Mouse (Mus musculus) splenic B cell, adult 2 months (primary cell): ENCODE measurements around the gene Tbx1.
A peak's percentile ranks its signal among the peaks of the same experiment; 100 is the strongest.

ENCODE experiments used
- DNase-seq: peaks from one replicate; pipeline ENCODE4 v3.0.0-alpha.2; 2011; ENCODE audit warnings: low read depth, low spot score
- H3K27me3 ChIP-seq: 2 replicates; pipeline ENCODE4 v1.6.1; 2012; ENCODE audit warnings: mild to moderate bottlenecking, low read length, moderate library complexity, mixed read lengths; ENCODE audit not compliant: control insufficient read depth, poor library complexity, insufficient read depth, severe bottlenecking
- H3K36me3 ChIP-seq: 2 replicates; pipeline ENCODE4 v1.6.1; 2012; ENCODE audit warnings: mild to moderate bottlenecking, low read length, moderate library complexity, mixed read lengths; ENCODE audit not compliant: control insufficient read depth, poor library complexity, insufficient read depth, severe bottlenecking

The Tbx1 gene

DNA sequence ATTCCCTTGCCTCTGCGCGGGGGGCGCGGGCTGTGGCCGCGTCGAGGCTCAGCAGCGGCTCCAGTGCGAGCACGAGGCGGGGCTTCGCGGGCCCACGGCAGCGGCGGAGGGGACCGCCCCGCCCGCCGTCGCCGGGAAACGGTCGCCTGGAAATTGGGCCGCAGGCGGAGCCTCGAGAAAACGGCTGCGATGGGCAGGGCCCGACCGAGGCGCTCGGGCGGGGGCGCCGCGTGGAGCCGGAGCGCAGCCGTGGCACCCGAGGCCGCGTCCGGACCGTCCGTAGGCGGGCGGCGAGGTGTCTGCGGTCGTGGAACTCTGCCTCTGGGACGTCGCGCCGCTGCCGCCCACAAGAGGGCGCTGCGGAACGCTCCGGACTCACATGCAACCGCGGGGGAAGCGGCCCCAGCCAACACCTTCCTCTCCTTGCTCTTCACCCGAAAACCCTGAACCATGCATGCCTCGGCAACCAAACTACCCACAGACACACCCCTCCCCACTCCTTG lies 36.0 kb upstream of the Tbx1 start, which contains the start of gene Gm49601:
Gene Gm49601 (minus strand): TSS at position 52 of the 503 bp plus-strand sequence.
- Histone ChIP-seq H3K36me3 (no peaks in the 10 kb centered on the region), H3K27me3 (no peaks in the 10 kb centered on the region; the same call in 1 of the 2 replicates)
- peak; percentile 88 for DNase-seq

DNA sequence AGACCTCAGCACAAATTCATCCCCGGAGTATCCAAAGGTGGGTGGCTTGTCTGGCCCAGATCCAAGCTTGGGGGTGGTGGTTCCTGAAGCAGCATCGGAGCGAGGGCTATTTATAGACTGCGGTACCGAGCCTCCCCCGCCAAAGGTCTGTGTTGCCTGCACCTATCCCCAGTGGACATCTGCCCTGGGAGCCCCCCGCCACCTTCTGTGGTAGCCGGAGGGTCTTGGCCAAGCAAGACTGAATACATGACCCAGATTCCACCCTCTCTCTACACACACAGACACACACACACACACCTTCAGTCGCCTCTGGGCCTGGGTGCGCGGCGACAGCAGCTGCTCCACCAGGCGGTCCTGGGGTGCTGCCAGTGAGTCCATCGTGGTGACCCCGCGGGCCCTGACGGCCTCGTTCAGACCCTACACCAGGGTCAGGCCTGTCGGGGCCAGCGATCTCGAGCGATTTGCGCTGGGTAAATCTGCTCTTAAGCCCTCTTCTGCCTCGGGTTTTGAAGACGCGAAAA lies 35.4 kb upstream of the Tbx1 start:
- no peak for DNase-seq
- Histone ChIP-seq H3K27me3 (no peaks in the 10 kb centered on the region; the same call in 1 of the 2 replicates), H3K36me3 (no peaks in the 10 kb centered on the region)

DNA sequence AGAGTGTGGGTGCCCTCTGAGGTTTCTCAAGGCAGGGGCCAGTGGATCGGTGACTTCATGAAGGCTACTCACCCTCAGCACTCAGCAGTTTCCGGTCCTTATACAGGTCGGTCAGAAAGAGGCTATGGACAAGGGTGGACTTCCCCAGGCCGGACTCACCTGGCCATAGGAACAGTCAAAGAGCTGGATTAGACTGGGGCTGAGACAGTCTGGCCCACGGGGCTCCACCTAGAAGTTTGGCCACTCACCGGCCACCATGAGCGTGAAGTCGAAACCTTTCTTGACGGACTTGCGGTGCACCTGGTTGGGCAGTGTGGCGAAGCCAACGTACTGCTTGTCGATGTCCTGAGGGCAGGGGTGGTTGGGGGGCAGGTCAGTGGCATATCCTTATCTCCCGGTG lies 34.6 kb upstream of the Tbx1 start:
- no peaks in the 10 kb centered on the region for H3K36me3 ChIP-seq
- no peaks in the 10 kb centered on the region; the same call in 1 of the 2 replicates for H3K27me3 ChIP-seq
- DNase-seq: no peak

DNA sequence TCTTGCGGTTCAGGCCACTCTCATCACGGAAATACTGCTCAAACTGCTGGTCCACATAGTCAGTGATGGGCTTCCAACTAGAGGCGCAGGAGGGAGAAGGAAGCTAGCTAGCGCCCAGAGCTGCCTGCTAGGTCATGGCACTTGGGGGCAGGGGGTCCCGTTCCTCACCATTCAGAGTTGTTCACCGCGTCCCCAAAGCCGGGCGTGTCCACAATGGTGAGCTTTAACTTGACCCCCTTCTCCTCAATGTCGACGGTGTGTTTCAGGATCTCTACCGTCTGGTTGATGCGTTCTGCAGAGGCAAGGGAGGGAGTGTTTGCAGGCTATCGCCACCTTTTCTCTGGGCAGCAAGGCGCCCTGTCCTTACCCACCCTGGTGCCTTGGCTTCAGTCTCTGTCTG lies 34.2 kb upstream of the Tbx1 start:
- Histone ChIP-seq H3K36me3 (no peaks in the 10 kb centered on the region), H3K27me3 (no peaks in the 10 kb centered on the region; the same call in 1 of the 2 replicates)
- DNase-seq: no peak

DNA sequence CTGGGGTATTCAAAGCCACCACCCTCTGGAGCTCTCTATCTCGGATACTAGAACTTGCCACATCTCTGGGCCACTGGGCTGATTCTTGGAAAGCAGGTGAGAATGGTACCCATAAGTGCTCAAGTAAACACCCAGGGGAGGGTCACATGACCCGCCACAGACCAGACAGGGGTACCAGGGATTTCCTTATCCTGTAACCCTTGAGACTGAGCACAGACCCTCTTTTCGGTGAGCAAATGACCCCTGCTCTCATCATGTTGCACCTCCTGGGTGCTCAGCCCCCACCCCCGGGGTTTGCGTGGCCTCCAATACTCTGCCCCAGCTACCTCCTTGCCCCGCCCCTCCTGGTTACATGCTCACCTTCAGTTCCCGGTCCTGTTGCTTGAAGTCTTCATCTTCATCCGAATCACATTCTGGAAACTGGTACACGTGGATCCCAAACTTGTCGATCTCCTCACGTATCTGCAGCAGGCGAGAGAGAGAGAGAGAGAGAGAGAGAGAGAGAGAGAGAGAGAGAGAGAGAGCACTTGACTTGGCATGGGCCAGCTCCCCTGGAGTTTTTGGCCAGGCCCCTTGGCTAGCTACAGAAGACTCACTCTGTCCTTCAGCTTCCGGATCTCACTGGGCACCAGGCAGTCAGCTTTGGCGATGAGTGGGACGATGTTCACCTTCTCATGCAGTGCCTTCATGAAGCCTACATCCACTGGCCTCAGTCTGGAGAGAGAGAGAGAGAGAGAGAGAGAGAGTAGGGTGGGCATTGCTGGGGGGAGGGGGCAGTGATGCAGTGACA lies 33.5 kb upstream of the Tbx1 start:
- Histone ChIP-seq H3K27me3 (no peaks in the 10 kb centered on the region; the same call in 1 of the 2 replicates), H3K36me3 (no peaks in the 10 kb centered on the region)
- DNase-seq: no peak

DNA sequence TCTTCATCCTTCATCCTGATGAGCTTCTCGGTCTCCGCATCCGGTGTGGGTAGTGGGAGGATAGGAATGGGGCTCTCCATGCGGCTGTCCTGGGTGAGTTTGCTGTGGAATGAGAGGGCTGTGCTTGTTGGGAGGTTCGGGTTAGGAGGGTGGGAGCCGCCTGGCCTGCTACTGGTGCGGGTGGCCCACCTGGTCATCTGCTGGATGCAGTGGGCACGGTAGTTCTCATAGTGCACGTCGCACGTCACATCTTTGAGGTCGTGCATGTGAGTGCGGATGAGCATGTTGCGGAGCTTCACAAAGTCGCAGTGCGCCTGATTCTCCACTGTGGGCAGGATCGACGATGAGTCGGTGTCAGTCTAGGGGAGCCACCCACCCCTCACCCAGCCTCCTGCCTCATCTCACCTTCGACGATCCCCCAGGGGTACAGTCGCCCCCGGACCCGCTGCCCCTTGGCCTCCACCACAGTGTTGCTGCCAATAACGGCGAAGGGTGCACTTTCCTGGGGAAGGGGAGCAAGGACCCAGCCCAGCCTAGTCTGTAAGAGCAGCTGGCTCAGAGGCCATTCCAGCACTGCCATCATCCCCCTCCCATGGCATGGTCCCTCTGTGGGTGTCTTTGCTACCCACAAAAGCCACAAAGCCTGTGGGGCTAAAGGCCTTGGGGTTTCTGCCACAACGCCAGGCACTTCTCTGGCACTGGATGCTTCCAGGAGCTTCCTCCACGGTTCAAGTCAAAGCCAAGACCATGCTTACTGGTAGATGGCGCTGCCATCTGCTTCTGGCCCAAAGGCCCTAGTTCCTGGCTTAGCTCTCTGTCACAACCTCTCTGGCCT lies 32.7 kb upstream of the Tbx1 start:
- H3K36me3 ChIP-seq: no peaks in the 10 kb centered on the region
- no peaks in the 10 kb centered on the region; the same call in 1 of the 2 replicates for H3K27me3 ChIP-seq
- no peak for DNase-seq

DNA sequence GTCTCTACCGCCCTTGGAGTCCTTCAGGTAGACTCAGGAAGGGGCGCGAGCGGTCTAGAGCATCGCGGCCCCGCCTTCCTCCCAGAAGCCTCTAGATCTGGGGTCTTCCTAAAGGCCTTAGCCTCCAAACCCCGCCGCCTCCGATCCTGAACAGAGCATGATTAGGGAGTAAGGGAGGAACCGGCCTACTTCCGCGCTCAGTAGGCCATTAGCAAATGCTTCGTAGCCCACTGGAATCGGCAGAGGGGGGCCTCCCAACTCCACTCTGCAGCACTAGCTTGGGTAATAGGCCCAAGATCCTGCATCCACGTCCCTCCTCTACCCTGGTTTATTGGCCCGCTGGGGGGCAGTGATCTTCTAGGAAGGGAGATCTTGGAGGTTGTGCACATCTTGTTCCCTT lies 31.5 kb upstream of the Tbx1 start, which contains the start of gene Gp1bb:
Gene Gp1bb (minus strand): TSS at position 385 of the 400 bp plus-strand sequence.
- no peaks in the 10 kb centered on the region; the same call in 1 of the 2 replicates for H3K27me3 ChIP-seq
- H3K36me3 ChIP-seq: no peaks in the 10 kb centered on the region
- no peak for DNase-seq

DNA sequence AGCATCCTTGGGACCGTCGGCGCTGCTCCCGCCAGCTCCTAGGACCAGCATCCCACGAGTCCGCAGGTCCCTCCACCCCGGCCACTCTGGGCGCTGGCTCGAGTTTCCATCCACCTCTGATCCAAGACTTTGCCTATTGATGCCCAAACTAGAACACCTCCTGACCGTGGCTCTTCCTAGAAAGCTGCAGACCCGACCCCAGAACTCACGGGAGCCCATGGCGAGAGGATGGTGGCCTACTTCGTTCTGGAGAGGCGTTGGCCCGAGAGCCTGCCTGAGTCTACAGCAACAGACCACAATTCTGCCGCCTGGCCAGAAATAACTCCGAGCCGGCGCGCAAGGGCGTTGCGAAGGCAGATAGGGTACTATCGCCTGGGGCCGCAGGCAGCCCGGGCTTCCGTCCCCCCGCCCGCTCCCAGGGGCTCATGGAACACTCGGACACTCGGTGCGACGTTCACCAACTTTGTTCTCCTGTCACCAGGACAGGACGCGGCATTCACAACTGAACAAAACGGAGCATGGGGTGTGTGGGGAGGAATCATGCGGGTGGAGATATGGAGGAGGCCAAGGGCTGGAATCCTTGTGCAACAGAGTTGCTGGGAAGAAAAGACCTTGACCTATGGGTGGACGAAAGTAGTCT lies 31.0 kb upstream of the Tbx1 start:
- Histone ChIP-seq H3K27me3 (no peaks in the 10 kb centered on the region; the same call in 1 of the 2 replicates), H3K36me3 (no peaks in the 10 kb centered on the region)
- DNase-seq: no peak

DNA sequence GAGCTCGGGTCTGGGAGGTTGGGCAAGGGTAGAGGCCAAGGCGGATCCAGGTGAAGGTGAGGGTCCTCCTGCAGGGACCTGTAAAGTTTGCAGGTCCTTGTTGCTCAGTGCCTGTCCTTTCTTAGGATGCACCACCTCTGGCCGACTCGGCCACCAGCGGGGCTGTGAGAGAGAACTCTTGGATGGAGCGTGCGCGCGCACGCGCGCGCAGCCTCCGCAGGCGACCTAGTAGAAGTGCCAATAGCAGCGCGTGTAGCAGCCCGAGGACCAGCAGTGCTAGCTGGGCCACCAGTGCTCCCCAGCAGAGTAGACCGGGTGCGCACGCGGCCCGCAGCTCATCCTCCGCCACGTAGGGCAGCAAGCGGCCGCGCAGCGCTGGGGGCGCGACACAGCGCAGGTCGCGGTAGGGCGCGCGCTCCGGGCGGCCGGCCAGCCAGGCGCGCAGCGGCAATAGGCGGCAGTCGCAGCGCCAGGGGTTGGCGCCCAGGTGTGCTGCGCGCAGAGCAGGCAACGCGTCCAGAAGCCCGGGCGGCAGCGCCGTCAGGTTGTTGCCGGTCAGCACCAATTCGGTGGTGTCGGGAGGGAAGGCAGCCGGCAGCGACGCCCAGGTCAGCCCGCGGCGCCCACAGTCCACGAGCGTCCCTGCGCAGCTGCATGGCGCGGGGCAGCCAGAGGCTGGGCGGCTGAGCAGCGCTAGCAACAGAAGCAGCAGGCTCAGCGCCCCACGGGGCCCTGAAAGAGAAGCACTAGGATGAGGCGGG lies 30.3 kb upstream of the Tbx1 start:
- DNase-seq: no peak
- no peaks in the 10 kb centered on the region for H3K36me3 ChIP-seq
- H3K27me3 ChIP-seq: no peaks in the 10 kb centered on the region; the same call in 1 of the 2 replicates

DNA sequence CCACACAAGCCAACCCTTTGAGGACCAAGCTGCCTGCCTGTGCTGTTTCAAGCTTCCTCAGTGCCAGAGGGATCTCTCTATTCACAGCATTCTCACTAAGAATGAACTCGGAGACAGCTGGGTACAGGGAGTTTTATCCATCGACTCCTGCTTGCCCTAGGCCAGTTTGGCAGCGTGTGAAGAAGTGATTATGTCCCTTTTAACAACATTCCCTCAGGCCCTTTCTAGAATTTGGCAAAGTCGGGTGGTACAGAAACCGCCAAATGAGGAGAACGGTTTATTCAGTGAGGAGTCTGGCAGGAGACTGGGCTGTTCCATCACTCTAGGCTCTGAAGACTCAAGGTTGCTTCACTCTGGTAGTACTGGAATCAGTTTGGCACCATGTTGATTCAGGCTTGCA lies 29.7 kb upstream of the Tbx1 start:
- no peak for DNase-seq
- H3K27me3 ChIP-seq: no peaks in the 10 kb centered on the region; the same call in 1 of the 2 replicates
- H3K36me3 ChIP-seq: no peaks in the 10 kb centered on the region

DNA sequence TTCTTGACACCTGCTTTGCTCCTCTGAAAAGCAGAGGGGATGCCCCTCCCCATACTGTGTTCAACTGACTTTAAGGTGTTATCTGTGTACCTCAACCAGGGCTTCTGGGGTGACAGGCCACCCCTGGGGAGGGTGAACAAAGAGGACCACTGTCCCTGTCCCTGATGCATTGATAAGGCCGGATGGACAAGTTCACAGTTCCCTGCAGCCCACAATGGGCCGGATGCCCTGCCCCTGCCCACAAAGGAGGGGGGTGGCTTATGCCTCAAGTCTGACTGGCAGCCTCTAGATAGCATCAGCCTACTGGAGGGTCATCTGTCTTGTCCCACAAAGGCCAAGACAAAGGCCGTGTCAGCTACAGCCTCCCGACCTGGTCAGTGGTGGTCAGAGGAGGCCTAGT lies 28.6 kb upstream of the Tbx1 start:
- Histone ChIP-seq H3K27me3 (no peaks in the 10 kb centered on the region; the same call in 1 of the 2 replicates), H3K36me3 (no peaks in the 10 kb centered on the region)
- DNase-seq: no peak

DNA sequence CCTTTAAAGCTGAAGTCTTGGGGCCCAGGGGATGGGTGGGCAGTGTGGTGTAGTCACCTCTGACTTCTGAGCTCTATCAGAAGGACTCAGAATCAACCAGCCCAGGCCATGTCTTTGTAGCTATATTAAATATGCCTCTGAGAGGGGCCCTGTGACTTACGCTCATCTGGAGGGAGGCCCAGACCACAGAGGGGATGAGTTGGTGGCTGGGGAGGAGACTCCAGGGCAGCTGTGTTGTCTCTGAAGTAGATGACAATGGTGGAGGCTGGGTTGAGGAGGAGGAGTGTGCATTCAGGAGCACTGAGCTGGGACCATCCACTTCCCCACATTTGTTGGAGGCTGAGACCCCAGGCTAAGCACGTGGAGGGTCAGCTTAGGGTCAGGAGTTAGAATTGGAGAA lies 27.8 kb upstream of the Tbx1 start:
- no peak for DNase-seq
- Histone ChIP-seq H3K36me3 (no peaks in the 10 kb centered on the region), H3K27me3 (no peaks in the 10 kb centered on the region; the same call in 1 of the 2 replicates)

DNA sequence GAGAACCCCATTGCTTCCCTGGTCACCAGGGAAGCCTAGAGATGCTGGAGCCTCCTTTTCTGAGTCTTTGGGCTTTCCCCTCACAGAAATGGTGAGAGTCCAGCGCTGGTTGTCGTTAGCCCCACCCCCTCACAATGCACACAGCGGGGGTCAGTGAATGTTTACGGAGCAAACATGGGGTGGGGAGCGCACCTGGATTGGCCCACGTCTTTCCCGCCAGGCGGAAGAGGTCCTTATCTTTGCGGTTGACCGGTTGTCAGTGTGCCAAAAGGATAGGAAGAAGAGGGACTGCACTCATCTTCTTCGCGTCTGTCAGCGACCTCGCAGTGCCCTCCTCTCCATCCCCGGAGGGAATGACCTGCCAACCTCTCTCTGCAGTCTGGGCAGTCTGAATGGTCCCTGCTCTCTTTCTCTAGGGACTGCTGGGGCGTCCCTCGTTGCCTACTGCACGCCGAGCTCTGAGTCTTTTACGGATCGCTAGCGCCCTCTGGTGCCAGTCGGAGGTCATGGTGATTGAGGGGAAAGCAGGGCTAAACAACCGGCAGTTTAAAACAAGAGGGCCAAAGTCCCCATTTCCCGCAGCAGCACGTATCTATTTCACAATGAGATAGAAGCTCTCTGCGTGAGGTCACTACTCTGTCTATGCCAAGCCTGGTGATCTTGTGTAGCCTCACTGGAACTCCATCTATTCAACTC lies 27.0 kb upstream of the Tbx1 start:
- no peaks in the 10 kb centered on the region; the same call in 1 of the 2 replicates for H3K27me3 ChIP-seq
- DNase-seq: peak; percentile 84
- no peaks in the 10 kb centered on the region for H3K36me3 ChIP-seq
